Mouse (Mus musculus): Measurements from ENCODE around the gene Anapc2.
"Not testable (repeated sequence)": the region's sequence is repeated elsewhere in the genome, so short reads cannot be mapped to it uniquely, and the experiment has no call there.

The Anapc2 gene

GRCm38 (mm10) chr2:25240310-25240709, 32.0 kb upstream of the Anapc2 start:
- intact Hi-C loops (cut with DNase I): no loop called here

GRCm38 (mm10) chr2:25240723-25241437, 31.4 kb upstream of the Anapc2 start:
- intact Hi-C loops (cut with DNase I): no loop called here

- intact Hi-C loops (cut with DNase I): no loop called here
These were observed 30.9 kb upstream of the Anapc2 start for GRCm38 (mm10) chr2:25241438-25241775.

- intact Hi-C loops (cut with DNase I): no loop called here
These were observed 30.2 kb upstream of the Anapc2 start, which contains the start of the genes Rnf208 and Cysrt1 for GRCm38 (mm10) chr2:25242101-25242506. TSS of gene Rnf208 (plus strand) at chr2:25242255. TSS of gene Cysrt1 (minus strand) at chr2:25242452.

GRCm38 (mm10) chr2:25243342-25243741, 28.9 kb upstream of the Anapc2 start:
- intact Hi-C loops (cut with DNase I): no loop called here

GRCm38 (mm10) chr2:25244144-25244543, 28.1 kb upstream of the Anapc2 start:
- intact Hi-C loops (cut with DNase I): no loop called here

GRCm38 (mm10) chr2:25246183-25247072, 25.9 kb upstream of the Anapc2 start, which contains the start of gene AL732309.1:
TSS of gene AL732309.1 (minus strand) at chr2:25246863.
- intact Hi-C loops (cut with DNase I): no loop called here

- intact Hi-C loops (cut with DNase I): no loop called here
These were observed 19.9 kb upstream of the Anapc2 start for GRCm38 (mm10) chr2:25252331-25252730.

- intact Hi-C loops (cut with DNase I): no loop called here
These were observed 16.9 kb upstream of the Anapc2 start, which contains the start of gene Tmem203 for GRCm38 (mm10) chr2:25255284-25255779. TSS of gene Tmem203 (plus strand) at chr2:25255439.

- intact Hi-C loops (cut with DNase I): not testable (repeated sequence)
These were observed 15.7 kb upstream of the Anapc2 start for GRCm38 (mm10) chr2:25256443-25257109.

- intact Hi-C loops (cut with DNase I): not testable (repeated sequence)
These were observed 15.0 kb upstream of the Anapc2 start for GRCm38 (mm10) chr2:25257250-25257649.

- intact Hi-C loops (cut with DNase I): no loop called here
These were observed 13.4 kb upstream of the Anapc2 start for GRCm38 (mm10) chr2:25258887-25259286.

GRCm38 (mm10) chr2:25261870-25262269, 10.4 kb upstream of the Anapc2 start:
- intact Hi-C loops (cut with DNase I): no loop called here

- intact Hi-C loops (cut with DNase I): no loop called here
These were observed 9.9 kb upstream of the Anapc2 start, which contains the start of gene Tprn for GRCm38 (mm10) chr2:25262291-25262767. TSS of gene Tprn (plus strand) at chr2:25262618.

GRCm38 (mm10) chr2:25262795-25263622, 9.3 kb upstream of the Anapc2 start:
- intact Hi-C loops (cut with DNase I): no loop called here

- intact Hi-C loops (cut with DNase I): no loop called here
These were observed 8.5 kb upstream of the Anapc2 start for GRCm38 (mm10) chr2:25263623-25264285.

- intact Hi-C loops (cut with DNase I): no loop called here
These were observed 8.0 kb upstream of the Anapc2 start for GRCm38 (mm10) chr2:25264286-25264660.

GRCm38 (mm10) chr2:25264851-25265250, 7.4 kb upstream of the Anapc2 start:
- intact Hi-C loops (cut with DNase I): no loop called here

GRCm38 (mm10) chr2:25265897-25266656, 6.2 kb upstream of the Anapc2 start:
- intact Hi-C loops (cut with DNase I): no loop called here

All from adrenal gland (tissue).